ENCODE assay signal across 20 mouse cellular contexts in the genomic region with DNA sequence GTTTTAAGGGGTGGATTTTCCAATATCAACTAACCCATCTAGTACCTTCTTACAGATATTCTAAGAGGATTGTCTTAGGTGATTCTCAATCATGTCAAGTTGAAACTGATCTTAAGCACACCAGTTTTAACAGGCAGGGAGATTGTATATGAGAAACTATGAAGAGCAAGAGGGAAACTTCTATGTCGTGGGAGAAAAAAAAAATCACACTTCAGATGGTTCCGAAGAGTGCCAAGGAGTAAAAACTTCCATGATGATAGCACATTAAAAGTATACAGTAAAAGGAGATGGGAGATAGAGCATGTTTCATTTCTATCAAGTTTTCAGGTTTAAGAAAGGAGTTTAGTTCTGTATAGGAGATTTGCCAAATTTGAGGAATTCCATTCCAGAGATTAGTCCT.
A peak's percentile ranks its signal among the peaks of the same experiment; 100 is the strongest.
DNase-seq lines count a peak whose midpoint lies in the region; ATAC-seq lines count a peak whose summit lies in the region.
"Had no signal": no experiment of that assay in that cellular context is flagged by ENCODE, and none has a peak within 500 bp of the region (broad histone marks: within the 10 kb centered on the region; RNA-seq: fewer than 3 reads in every experiment).

No protein-coding gene starts in this region.

- ATAC-seq in frontal cortex, adult (ENCODE audit: low TSS enrichment), result peak; percentile 93
- ATAC-seq: activated CD4-positive, CD25-positive, alpha-beta regulatory T cell, adult 4 months; CD4-positive, CD25-positive, alpha-beta regulatory T cell, adult 4 months; Patski had no signal

- DNase-seq in frontal cortex, postnatal 25 days (ENCODE audit: low spot score in 2 of 2), result no peak
- DNase-seq in brain, adult 2 months (ENCODE audit: low read depth, low spot score), result peak; percentile 29
- peak; percentile 24 for DNase-seq in telencephalon, adult 2 months (ENCODE audit: low read depth, low spot score)
- no peak for DNase-seq in right cerebral cortex, postnatal 36 days (ENCODE audit: low spot score in 2 of 2)
- DNase-seq in natural killer cell, adult 2 months (ENCODE audit: low spot score in 2 of 2), result no peak
- DNase-seq: adrenal gland, adult 2 months; adrenal gland, adult 8-10 months; adrenal gland, postnatal 10 days; adrenal gland, postnatal 14 days; adrenal gland, postnatal 25 days; adrenal gland, postnatal 36 days; B cell, adult 2 months; cerebellum, adult 11 months; cerebellum, adult 11-12 months; cerebellum, adult 18-20 months; cerebellum, adult 2 months had no signal

Comparison
In these comparisons a context has a peak if more than half of its experiments do, and no peak if none do; other contexts are left out.
1. DNase-seq: peak in brain, adult 2 months (single experiment) and telencephalon, adult 2 months (single experiment); none in frontal cortex, postnatal 25 days (0 of 2), right cerebral cortex, postnatal 36 days (0 of 2) and natural killer cell, adult 2 months (0 of 2).